Mouse (Mus musculus): Measurements from ENCODE around the gene Itga3. TPM values are rescaled to one million over a fixed set of nuclear protein-coding genes. Genes with fewer than 3 reads are reported as not detected.

Itga3 gene
- polyA plus RNA-seq, 1 experiment: 14.0 TPM

GRCm38 (mm10) chr11:95072136-95072535 is 4.5 kb downstream of the Itga3 start:
- DNase-seq (ENCODE audit: extremely low spot score in 1 of 2, low spot score in 1 of 2): no peak

GRCm38 (mm10) chr11:95071266-95071665 is 5.3 kb downstream of the Itga3 start:
- DNase-seq (ENCODE audit: extremely low spot score in 1 of 2, low spot score in 1 of 2): no peak

GRCm38 (mm10) chr11:95070140-95071107 is 6.2 kb downstream of the Itga3 start:
- DNase-seq (ENCODE audit: extremely low spot score in 1 of 2, low spot score in 1 of 2): no peak

GRCm38 (mm10) chr11:95069226-95069957 is 7.2 kb downstream of the Itga3 start:
- DNase-seq (ENCODE audit: extremely low spot score in 1 of 2, low spot score in 1 of 2): no peak

GRCm38 (mm10) chr11:95056768-95057501 is 19.7 kb downstream of the Itga3 start:
- DNase-seq (ENCODE audit: extremely low spot score in 1 of 2, low spot score in 1 of 2): no peak

- DNase-seq (ENCODE audit: extremely low spot score in 1 of 2, low spot score in 1 of 2): no peak
Measured at GRCm38 (mm10) chr11:95053062-95053461, 23.5 kb downstream of the Itga3 start.

GRCm38 (mm10) chr11:95046980-95047680 is 29.5 kb downstream of the Itga3 start:
- peak in 1 of 2 experiments; percentile 66 for DNase-seq (ENCODE audit: extremely low spot score in 1 of 2, low spot score in 1 of 2)

- DNase-seq (ENCODE audit: extremely low spot score in 1 of 2, low spot score in 1 of 2): no peak
Measured at GRCm38 (mm10) chr11:95044185-95044870, 32.3 kb downstream of the Itga3 start.

GRCm38 (mm10) chr11:95043608-95044007 is 33.0 kb downstream of the Itga3 start:
- DNase-seq (ENCODE audit: extremely low spot score in 1 of 2, low spot score in 1 of 2): no peak

GRCm38 (mm10) chr11:95043060-95043459 is 33.5 kb downstream of the Itga3 start:
- DNase-seq (ENCODE audit: extremely low spot score in 1 of 2, low spot score in 1 of 2): no peak

GRCm38 (mm10) chr11:95042096-95042495 is 34.5 kb downstream of the Itga3 start:
- peak; percentile 71 to 94 for DNase-seq (ENCODE audit: extremely low spot score in 1 of 2, low spot score in 1 of 2)

GRCm38 (mm10) chr11:95041139-95041609 is 35.4 kb downstream of the Itga3 start, which contains the start of gene Pdk2:
Pdk2 (minus strand) TSS chr11:95041354.
- DNase-seq (ENCODE audit: extremely low spot score in 1 of 2, low spot score in 1 of 2): peak; percentile 95 to 97

- peak in 1 of 2 experiments; percentile 57 for DNase-seq (ENCODE audit: extremely low spot score in 1 of 2, low spot score in 1 of 2)
Measured at GRCm38 (mm10) chr11:95040491-95041138, 36.0 kb downstream of the Itga3 start.

GRCm38 (mm10) chr11:95039766-95040165 is 36.8 kb downstream of the Itga3 start:
- DNase-seq (ENCODE audit: extremely low spot score in 1 of 2, low spot score in 1 of 2): no peak

- no peak for DNase-seq (ENCODE audit: extremely low spot score in 1 of 2, low spot score in 1 of 2)
Measured at GRCm38 (mm10) chr11:95038818-95039655, 37.6 kb downstream of the Itga3 start.

GRCm38 (mm10) chr11:95038156-95038817 is 38.3 kb downstream of the Itga3 start:
- no peak for DNase-seq (ENCODE audit: extremely low spot score in 1 of 2, low spot score in 1 of 2)

- peak in 1 of 2 experiments; percentile 50 for DNase-seq (ENCODE audit: extremely low spot score in 1 of 2, low spot score in 1 of 2)
Measured at GRCm38 (mm10) chr11:95037306-95037705, 39.3 kb downstream of the Itga3 start.

Measured in frontal cortex, adult 2 months (tissue).